Mouse (Mus musculus) kidney, adult 2 months (tissue): ENCODE measurements around the gene Gm28048. TPM values are rescaled to one million over a fixed set of nuclear protein-coding genes. Genes with fewer than 3 reads are reported as not detected.

Source experiments
- DNase-seq: peaks from one replicate; pipeline ENCODE4 v3.0.0; 2021
- H3K27ac ChIP-seq: fragments of 200-500 bp; 2 replicates; pipeline ENCODE4 v1.5.1; 2012; ENCODE audit warnings: low read depth, low read length, control low read depth, inconsistent platforms; ENCODE audit not compliant: insufficient read depth
- H3K27me3 ChIP-seq: fragments of 200-500 bp; replicated peaks from 2 replicates; pipeline ENCODE4 v1.6.1; 2012; ENCODE audit warnings: mild to moderate bottlenecking, moderate library complexity, low read length, inconsistent platforms; ENCODE audit not compliant: control insufficient read depth, insufficient read depth
- H3K36me3 ChIP-seq: fragments of 200-500 bp; 2 replicates; pipeline ENCODE4 v1.6.1; 2012; ENCODE audit warnings: mild to moderate bottlenecking, moderate library complexity, low read length, inconsistent platforms; ENCODE audit not compliant: control insufficient read depth, insufficient read depth
- H3K4me1 ChIP-seq: fragments of 200-500 bp; 2 replicates; pipeline ENCODE4 v1.6.1; 2011; ENCODE audit warnings: low read length; ENCODE audit not compliant: control insufficient read depth, insufficient read depth
- H3K4me3 ChIP-seq: fragments of 200-500 bp; 2 replicates; pipeline ENCODE4 v1.5.1; 2011; ENCODE audit warnings: mild to moderate bottlenecking, low read depth, low read length, control low read depth; ENCODE audit not compliant: insufficient read depth
- CTCF ChIP-seq: fragments of 200-500 bp; conservative IDR thresholded peaks from 2 replicates; pipeline ENCODE4 v1.5.1; 2011; ENCODE audit warnings: low read depth, mild to moderate bottlenecking, control low read depth, low read length, moderate library complexity, mixed read lengths; ENCODE audit not compliant: insufficient read depth, insufficient read length
- POLR2A ChIP-seq: fragments of 200-500 bp; IDR thresholded peaks from one replicate; pipeline ENCODE4 v1.6.1; 2011; ENCODE audit warnings: low read depth, low read length, control low read depth
- WGBS: fragments of 180-500 bp; shearing (Covaris S2); methylation state at CpG from one replicate; pipeline ENCODE4 v1.1.7; 2018; 5-methylcytosine and 5-hydroxymethylcytosine counted together
- polyA plus RNA-seq: library from polyadenylated mRNA; depleted of rRNA; stranded (reverse); fragments of >200 nt; gene quantifications from 2 replicates; pipeline ENCODE4 v1.2.3, GENCODE M21; 2012

The Gm28048 gene
- polyA plus RNA-seq, 1 experiment = 1.7 TPM

GRCm38 (mm10) chr11:22949101-22949500, 32.8 kb downstream of the Gm28048 start:
- TF ChIP-seq CTCF (no peak), POLR2A (no peak)
- H3K4me1 ChIP-seq = no peaks in the 10 kb centered on the region; the same call in 1 of the 2 replicates
- no peak overlapping the region for H3K27ac ChIP-seq
- 100% methylated on average over 1 of the region's 1 CpGs for WGBS
- no peak overlapping the region for H3K4me3 ChIP-seq
- DNase-seq = no peak
- H3K36me3 ChIP-seq = no peaks in the 10 kb centered on the region; the same call in 1 of the 2 replicates
- H3K27me3 ChIP-seq = no peaks in the 10 kb centered on the region

DNA sequence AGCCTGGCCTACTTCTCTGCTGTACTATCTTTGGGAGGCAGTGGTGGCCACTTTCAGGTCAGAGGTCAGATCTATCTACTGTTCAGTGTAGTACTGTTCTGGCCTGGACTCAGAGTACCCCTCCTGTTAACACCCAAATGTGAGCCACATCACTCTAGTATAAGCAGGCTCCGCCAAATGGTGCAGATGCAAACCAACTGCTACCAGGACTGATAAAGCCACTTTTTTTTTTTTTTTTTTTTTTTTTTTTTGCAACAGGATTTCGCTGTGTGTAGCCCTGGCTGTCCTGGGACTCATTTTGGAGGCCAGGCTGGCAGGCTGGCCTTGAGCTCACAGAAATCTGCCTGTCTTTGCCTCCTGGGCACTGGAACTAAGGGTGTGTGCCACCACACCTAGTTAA, 42.9 kb downstream of the Gm28048 start:
- Histone ChIP-seq H3K27me3 (no peaks in the 10 kb centered on the region), H3K36me3 (no peaks in the 10 kb centered on the region), H3K27ac (no peak overlapping the region), H3K4me3 (no peak overlapping the region), H3K4me1 (no peaks in the 10 kb centered on the region)
- DNase-seq = no peak
- WGBS = 86% methylated on average over 2 of the region's 2 CpGs
- TF ChIP-seq POLR2A = no peak
- TF ChIP-seq CTCF = no peak

DNA sequence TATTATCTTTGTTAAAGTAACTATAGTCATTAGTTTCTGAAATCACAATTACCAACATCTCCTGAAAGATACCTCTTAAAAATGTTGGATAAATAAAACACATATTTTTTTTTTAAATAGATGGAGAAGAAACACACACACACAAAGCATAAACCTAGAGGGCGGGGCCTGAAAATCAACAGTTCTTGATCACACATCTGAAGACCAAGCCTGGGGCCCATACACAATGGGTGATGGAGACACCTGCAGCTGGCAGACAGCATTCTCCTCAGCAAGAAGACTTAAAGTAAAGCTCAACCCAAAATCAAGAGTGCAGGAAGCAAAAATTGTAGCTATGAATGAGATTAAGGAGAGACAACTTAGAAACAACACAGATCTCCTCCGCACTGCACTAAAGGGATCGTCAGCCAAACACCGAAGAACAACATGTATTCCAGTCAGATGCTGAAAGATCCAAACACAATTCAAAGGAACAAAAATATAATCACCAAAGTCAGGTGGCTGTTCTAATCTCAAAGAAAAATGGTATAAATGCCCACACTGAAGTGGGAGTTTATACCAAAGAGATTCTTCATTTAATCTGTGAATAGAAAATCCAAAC, 44.1 kb downstream of the Gm28048 start:
- DNase-seq = no peak
- H3K36me3 ChIP-seq = no peaks in the 10 kb centered on the region
- TF ChIP-seq CTCF = no peak
- 98% methylated on average over 4 of the region's 4 CpGs for WGBS
- H3K4me3 ChIP-seq = no peak overlapping the region
- H3K27ac ChIP-seq = no peak overlapping the region
- no peaks in the 10 kb centered on the region for H3K27me3 ChIP-seq
- H3K4me1 ChIP-seq = no peaks in the 10 kb centered on the region

DNA sequence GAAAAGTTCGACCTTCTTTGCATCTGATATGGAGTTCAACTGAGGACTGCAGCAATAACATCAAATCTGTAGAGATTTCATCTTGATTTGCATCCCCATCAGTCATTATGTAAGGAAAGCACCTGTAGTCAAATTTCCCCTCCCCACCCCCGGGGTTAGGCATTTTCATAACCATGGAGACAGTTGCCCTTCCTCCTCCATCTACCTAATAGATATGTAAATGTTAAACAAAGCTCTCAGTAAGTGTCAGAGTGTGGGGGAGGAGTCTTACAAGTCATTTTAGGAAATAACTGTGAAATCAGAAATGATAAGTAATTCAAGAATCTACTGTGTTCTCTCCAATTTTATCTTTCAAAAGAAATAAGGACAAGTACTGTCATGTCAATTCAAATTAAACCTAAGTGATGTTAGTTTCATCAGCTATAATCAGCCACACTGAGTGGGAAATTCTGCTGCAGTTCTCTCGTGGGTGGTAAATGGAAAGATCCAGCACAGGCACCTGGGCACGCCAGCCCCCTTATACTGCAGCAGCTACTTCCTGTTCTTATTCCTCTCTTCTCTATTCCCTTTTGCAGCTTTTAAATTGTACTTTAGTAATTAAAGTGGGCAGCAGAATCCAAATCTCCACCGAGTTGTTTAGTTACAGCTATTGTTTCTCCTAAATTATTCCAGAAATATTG, 45.3 kb downstream of the Gm28048 start:
- H3K36me3 ChIP-seq = no peaks in the 10 kb centered on the region
- DNase-seq = no peak
- TF ChIP-seq CTCF (no peak), POLR2A (no peak)
- no peaks in the 10 kb centered on the region for H3K4me1 ChIP-seq
- no peaks in the 10 kb centered on the region for H3K27me3 ChIP-seq
- 67% methylated on average over 5 of the region's 5 CpGs for WGBS
- no peak overlapping the region for H3K4me3 ChIP-seq
- H3K27ac ChIP-seq = no peak overlapping the region

- no peaks in the 10 kb centered on the region for H3K36me3 ChIP-seq
- H3K4me1 ChIP-seq = no peaks in the 10 kb centered on the region
- TF ChIP-seq CTCF = no peak
- no peak for TF ChIP-seq POLR2A
- no peak overlapping the region for H3K27ac ChIP-seq
- no peaks in the 10 kb centered on the region for H3K27me3 ChIP-seq
- H3K4me3 ChIP-seq = no peak overlapping the region
- DNase-seq = no peak
These were observed 49.7 kb downstream of the Gm28048 start for GRCm38 (mm10) chr11:22932167-22932566.

DNA sequence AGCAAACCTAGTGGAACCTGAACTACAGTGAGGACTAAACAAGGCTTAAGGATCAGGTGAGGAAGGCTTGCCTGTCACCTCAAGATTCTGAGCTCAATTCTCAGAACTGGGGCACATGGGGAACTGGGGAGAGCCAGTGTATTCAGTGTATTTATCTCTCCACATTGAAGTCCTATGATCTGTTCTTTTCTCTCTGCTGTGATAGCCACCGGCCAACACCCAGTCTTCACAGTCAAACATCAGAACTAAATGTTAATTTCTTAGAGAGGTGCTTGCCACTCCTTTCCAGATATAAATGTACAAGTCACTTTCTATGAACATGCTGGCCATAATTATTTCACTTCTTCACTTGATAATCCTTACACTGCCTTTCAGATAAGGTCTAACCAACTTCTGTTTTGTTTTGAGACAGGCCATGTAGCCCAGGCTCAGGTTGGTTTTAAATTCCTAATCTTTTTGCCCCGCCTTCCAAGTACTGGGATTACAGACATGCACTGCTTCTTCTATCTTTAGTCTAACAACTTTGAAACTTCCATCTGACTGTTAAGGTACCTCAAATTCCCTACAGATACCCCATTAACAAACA, 50.5 kb downstream of the Gm28048 start:
- Histone ChIP-seq H3K36me3 (no peaks in the 10 kb centered on the region), H3K4me3 (no peak overlapping the region), H3K27me3 (no peaks in the 10 kb centered on the region), H3K27ac (no peak overlapping the region), H3K4me1 (no peaks in the 10 kb centered on the region)
- TF ChIP-seq CTCF = no peak
- TF ChIP-seq POLR2A = no peak
- no peak for DNase-seq
- 98% methylated on average over 2 of the region's 2 CpGs for WGBS

- H3K36me3 ChIP-seq = no peaks in the 10 kb centered on the region
- H3K27ac ChIP-seq = no peak overlapping the region
- peaks cover 2% of the 10 kb centered on the region; the same call in 1 of the 2 replicates for H3K4me1 ChIP-seq
- whole genome bisulfite sequencing = 66% methylated on average over 2 of the region's 2 CpGs
- H3K4me3 ChIP-seq = no peak overlapping the region
- no peak for DNase-seq
- no peaks in the 10 kb centered on the region for H3K27me3 ChIP-seq
- no peak for TF ChIP-seq CTCF
- no peak for TF ChIP-seq POLR2A
These were observed 51.8 kb downstream of the Gm28048 start for GRCm38 (mm10) chr11:22930129-22930528.
